Mouse (Mus musculus): ENCODE results near the gene Hdac11.
A peak's percentile ranks its signal among the peaks of the same experiment; 100 is the strongest.

Hdac11 gene

GRCm38 (mm10) chr6:91130856-91131255, 25.6 kb upstream of the Hdac11 start:
- DNase-seq (ENCODE audit: extremely low read depth, low read depth), result no peak

- no peak for DNase-seq (ENCODE audit: extremely low read depth, low read depth)
Observed at GRCm38 (mm10) chr6:91137343-91137956, 19.0 kb upstream of the Hdac11 start.

GRCm38 (mm10) chr6:91139846-91140245, 16.6 kb upstream of the Hdac11 start:
- DNase-seq (ENCODE audit: extremely low read depth, low read depth), result peak; percentile 50

GRCm38 (mm10) chr6:91145056-91145455, 11.4 kb upstream of the Hdac11 start:
- no peak for DNase-seq (ENCODE audit: extremely low read depth, low read depth)

- no peak for DNase-seq (ENCODE audit: extremely low read depth, low read depth)
Observed at GRCm38 (mm10) chr6:91145572-91145971, 10.9 kb upstream of the Hdac11 start.

- DNase-seq (ENCODE audit: extremely low read depth, low read depth), result no peak
Observed at GRCm38 (mm10) chr6:91146443-91147151, 9.9 kb upstream of the Hdac11 start.

GRCm38 (mm10) chr6:91147152-91147770, 9.2 kb upstream of the Hdac11 start:
- DNase-seq (ENCODE audit: extremely low read depth, low read depth), result no peak

GRCm38 (mm10) chr6:91152892-91153548, 3.4 kb upstream of the Hdac11 start:
- no peak for DNase-seq (ENCODE audit: extremely low read depth, low read depth)

GRCm38 (mm10) chr6:91153549-91154064, 2.9 kb upstream of the Hdac11 start:
- no peak for DNase-seq (ENCODE audit: extremely low read depth, low read depth)

- DNase-seq (ENCODE audit: extremely low read depth, low read depth), result no peak
Observed at GRCm38 (mm10) chr6:91154685-91155084, 1.8 kb upstream of the Hdac11 start.

GRCm38 (mm10) chr6:91155286-91155685, 1.2 kb upstream of the Hdac11 start:
- no peak for DNase-seq (ENCODE audit: extremely low read depth, low read depth)

- no peak for DNase-seq (ENCODE audit: extremely low read depth, low read depth)
Observed at GRCm38 (mm10) chr6:91156062-91156461, 403 bp upstream of the Hdac11 start.

- DNase-seq (ENCODE audit: extremely low read depth, low read depth), result no peak
Observed at GRCm38 (mm10) chr6:91157237-91157570, 739 bp downstream of the Hdac11 start.

- DNase-seq (ENCODE audit: extremely low read depth, low read depth), result no peak
Observed at GRCm38 (mm10) chr6:91159047-91159446, 2.6 kb downstream of the Hdac11 start.

GRCm38 (mm10) chr6:91160399-91160798, 3.9 kb downstream of the Hdac11 start:
- no peak for DNase-seq (ENCODE audit: extremely low read depth, low read depth)

GRCm38 (mm10) chr6:91160976-91161375, 4.5 kb downstream of the Hdac11 start:
- no peak for DNase-seq (ENCODE audit: extremely low read depth, low read depth)

- no peak for DNase-seq (ENCODE audit: extremely low read depth, low read depth)
Observed at GRCm38 (mm10) chr6:91161506-91162235, 5.2 kb downstream of the Hdac11 start.

GRCm38 (mm10) chr6:91162314-91162713, 5.8 kb downstream of the Hdac11 start:
- DNase-seq (ENCODE audit: extremely low read depth, low read depth), result no peak

GRCm38 (mm10) chr6:91163195-91163911, 6.9 kb downstream of the Hdac11 start:
- peak; percentile 77 for DNase-seq (ENCODE audit: extremely low read depth, low read depth)

- no peak for DNase-seq (ENCODE audit: extremely low read depth, low read depth)
Observed at GRCm38 (mm10) chr6:91164584-91164983, 8.1 kb downstream of the Hdac11 start.

GRCm38 (mm10) chr6:91165210-91165609, 8.7 kb downstream of the Hdac11 start:
- peak; percentile 37 for DNase-seq (ENCODE audit: extremely low read depth, low read depth)
